Mouse (Mus musculus) right cerebral cortex, adult 18-20 months (tissue): ENCODE results near the gene Add1.
A peak's percentile ranks its signal among the peaks of the same experiment; 100 is the strongest.

Experiments used
- DNase-seq: peaks from one replicate; pipeline ENCODE4 v3.0.0; 2022; ENCODE audit warnings: mixed read lengths

Add1 gene

DNA sequence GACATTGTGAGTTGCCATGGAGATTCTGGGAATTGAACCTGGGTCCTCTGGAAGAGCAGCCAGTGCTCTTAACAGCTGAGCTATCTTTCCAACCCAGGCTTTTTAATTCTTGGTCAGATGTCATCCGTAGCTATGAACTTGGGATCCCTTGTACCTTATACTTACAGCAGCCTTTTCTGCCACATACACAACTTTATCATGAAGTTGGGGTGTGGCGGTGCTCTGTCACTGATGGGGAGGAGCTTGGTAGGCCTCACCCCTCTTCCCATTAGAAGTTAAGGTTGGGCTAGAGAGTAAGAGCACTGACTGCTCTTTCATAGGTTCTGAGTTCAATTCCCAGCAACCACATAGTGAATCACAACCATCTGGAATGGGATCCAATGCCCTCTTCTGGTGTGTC, 59.5 kb downstream of the Add1 start:
- DNase-seq = no peak

DNA sequence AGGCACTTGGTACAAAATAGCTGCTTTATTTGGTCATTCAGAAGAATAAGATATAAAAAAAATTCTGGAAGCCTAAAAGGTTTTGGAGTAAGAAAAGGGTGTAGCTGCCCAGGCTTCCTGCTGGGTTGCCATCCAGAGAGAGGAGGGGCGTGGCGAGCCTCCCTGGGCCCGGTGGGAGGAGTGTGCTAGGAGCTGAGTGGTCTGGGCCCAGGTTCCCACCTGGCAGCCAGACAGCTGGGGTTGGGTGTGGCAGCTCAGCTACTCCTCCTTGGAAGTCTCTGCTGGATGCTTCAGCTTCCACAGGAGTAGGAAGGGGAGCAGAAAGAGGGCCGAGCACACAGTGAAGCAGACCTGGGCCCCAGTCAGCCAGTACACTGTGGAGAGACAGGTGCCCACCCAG, 60.2 kb downstream of the Add1 start:
- no peak for DNase-seq

DNA sequence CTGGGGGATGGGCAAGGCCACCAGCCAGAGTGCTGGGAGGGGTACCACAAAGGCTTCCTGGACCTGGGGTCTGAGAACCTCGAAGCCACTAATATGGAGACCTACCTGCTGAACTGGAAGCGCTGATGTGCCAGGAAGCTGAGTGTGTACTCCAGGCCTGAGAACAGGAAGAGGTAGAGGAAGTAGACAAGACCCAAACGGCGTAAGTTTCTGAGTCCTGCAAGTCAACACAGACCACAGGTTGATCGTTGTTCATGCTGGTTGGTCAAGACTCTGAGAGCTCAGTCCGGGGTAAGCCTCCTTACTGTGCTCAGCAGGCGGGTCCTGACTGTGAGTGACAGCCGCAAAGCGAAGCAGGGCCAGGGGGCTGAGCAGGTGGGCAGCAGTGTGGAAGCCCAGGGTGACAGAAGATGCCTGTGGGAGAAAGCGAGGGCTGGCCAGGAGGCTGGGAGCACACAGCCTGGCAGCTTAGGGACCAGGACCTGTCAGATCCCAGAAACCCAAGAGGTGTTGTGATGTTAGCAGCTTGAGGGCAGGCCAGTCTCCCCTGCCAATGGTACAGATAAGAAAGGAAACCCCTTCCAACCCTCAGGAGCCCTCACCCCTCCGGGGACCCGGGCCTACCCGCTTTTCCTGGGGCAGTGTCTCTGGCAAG, 61.4 kb downstream of the Add1 start:
- DNase-seq = no peak

DNA sequence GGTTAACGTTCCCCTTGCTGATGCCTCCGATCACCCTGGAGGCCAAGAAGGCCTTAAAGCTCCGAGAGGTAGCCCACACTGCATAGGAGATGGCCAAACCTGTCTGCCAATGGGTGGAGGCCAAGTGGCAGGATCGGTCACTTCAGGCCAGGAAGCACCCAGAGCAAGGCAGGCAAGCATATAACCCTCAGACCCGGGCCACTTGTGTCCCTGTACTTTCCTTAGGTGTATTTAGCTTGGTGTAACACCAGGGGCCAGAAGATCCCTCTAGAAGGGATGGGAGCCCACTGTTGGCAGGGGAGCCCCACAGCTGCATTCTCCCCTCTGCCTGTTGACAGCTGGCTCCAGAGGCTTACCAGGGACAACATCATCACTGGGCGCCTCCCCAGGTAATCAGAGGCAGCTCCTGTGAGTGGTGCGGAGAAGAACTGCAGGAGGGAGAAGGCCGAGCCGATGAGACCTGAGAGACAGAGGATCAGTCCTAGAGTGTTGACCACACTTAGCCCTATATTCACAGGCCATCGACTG, 62.3 kb downstream of the Add1 start:
- DNase-seq = no peak

DNA sequence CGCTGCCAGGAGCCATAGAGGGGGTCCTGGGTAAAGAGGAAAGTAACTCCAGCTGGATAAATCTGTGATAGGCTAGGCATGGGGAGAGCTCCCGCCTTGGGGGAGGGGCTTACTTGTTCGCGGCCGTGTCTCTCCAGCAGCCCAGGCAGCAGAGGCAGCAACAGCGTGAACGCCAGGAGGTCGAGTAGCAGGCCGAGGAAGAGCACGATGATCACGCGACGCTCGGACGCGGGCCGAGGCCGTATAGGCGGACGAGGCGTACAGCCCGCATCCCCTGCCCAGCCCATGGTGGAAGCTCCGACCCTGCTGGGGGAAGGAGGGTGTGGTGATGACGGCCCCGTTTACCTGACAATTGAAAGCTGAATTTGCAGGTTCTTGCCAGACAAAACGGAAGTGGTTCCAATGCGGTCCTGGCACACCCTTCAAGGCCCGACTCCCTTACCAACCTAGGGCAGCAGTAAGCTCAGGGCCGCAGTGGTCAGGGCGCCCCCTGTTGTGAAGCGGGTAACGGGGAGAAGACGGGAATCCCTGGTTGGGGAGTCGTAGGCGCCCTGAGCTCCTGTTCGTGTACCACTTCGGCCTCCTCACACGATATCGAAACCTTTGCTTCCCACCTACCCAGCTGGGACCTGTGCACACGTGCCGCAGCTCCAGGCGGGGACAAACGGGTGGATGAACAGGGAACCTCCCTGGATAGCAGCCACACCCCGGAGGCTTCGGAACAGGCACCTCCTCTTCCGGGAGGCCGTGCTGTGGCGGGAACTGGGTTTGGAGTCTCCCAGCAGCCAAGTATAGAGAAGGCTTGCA, 63.2 kb downstream of the Add1 start, which contains the start of gene Mfsd10:
TSS of gene Mfsd10 (minus strand) at position 732 of the 807 bp plus-strand sequence.
- DNase-seq = peak; percentile 88

DNA sequence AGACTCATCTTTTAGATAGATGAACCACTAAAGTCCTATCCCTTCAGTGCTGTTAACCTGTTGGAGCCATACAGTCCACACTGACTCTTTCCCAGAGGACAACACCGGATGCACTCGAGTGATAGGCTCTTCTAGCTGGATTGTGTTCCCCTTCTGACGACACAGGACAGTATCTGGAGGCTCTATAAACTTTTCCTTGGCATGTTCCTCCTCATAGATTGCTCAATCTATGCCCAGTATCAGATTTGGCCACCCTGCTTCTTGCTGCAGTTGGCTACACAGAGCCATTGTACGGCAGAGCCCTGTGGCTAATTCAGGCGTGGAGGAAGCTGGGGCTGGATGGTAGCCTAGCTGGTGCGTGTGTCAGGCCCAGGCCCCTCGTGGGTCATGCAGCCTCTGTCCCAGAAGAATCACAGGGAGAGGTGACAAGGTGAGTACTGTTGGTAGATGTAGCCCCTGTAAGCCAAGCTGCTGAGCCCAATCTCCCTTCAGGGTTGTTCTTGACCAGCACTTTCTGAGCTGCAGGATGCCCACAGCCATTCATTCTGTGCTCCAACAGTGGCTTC, 64.2 kb downstream of the Add1 start:
- no peak for DNase-seq

DNA sequence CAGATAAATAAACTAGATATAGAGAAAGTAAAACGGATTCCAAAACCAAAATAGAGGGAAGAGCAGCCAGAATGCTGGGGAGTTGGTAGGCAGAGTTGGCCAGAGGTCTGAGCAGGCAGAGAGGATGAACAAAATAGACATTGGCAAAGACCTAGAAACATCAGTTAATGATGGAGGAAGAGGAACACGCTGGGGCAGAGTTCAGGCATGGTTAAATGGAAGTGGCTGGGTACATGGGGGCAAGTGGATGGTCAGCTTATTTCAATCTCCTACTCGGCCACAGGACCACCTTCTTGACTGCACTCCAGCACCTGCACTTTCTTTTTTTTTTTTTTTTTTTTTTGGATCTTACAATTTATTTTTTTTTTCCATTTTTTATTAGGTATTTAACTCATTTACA, 68.5 kb downstream of the Add1 start:
- no peak for DNase-seq

DNA sequence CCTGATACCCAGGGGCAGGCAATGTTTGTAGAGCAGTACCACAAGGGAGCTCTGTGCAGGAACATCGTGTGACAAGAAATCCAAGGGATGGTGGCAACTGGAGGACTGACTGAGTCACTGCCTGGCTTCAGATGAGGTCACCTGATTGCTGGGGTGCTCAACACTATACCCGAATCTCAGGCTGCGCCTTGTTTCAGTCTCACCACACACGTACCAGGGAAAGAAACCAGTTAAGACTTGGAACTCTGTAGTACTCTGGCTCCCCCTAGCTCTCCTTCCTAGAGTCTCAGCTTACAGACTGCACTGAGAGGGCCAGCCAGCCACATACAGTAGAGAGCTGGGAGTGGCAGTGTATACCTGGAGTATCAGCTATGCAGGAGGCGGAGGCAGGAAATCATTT, 69.5 kb downstream of the Add1 start:
- DNase-seq = peak; percentile 78

DNA sequence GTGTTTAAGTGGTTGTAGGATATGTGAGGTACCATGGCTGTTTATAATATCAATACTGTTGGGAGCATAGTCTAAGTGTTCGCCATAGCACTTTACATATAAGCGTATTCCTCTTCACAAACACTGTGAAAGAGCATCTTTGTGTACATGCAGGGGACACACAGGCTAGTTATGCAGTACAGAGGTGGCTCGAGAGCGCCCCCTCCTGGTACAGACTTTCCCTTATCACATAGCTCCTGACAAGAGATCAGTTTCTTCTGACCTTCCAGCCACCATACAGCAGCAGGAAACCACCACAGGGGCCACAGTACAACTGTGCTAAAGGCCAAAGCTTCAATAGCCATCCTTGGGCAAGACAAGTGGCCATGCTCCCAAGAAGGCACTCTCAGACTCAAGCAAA, 74.1 kb downstream of the Add1 start:
- DNase-seq = peak; percentile 64

DNA sequence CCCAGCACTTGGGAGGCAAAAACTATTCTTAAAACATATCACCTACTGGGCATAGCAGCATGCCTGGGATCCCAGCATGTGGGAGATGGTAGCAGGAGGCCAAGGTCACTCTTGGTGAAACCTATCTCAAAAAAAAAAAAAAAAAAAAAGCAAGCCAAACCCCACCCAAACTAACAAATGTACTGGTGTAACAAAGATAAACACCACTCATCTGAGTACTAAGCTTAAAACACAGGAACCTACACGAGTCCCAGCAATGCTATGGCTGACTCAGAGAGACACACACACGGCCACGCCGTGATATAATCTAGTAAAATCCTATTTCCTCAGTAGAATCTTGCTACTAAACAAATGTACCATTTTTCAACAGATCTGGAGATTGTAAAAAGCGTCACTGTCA, 79.5 kb downstream of the Add1 start:
- DNase-seq = no peak

DNA sequence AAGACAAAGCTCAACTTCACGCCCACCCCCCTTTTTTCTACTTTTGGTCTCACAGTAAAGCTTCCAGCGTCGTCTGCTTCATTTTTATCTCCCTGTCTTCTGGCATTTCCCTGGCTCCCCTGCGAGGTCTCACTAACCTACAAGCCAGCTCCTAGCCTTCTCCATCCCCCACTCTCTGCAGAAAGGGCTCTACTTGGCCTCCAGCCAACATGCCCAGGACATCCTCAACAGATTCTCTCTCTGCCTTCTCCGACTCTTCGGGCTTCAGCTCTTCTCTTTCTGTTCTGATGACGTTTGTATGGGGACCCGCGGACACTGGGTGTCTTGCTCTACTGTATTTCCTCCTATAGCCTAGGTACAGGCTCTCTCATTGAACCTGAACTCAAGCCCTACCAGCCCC, 81.4 kb downstream of the Add1 start:
- DNase-seq = no peak

DNA sequence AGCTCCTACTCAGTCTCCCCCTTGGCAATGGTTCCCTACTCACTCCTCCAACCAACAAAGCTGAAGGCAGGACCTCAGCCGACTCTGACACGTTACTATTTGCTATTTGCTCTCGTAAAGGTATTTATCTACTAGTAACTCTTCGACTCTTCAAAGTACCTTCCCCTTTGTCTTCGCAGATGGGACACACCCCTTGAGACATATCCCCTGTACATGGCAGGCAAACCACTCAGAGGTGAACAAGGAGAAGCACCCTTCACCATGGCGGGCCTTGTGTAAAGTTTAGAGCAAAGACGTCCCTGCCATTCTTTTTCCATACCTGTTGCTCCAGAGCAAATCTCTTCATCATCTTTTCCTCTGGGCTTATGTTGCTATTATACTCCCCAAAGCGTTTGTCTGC, 84.1 kb downstream of the Add1 start:
- no peak for DNase-seq

DNA sequence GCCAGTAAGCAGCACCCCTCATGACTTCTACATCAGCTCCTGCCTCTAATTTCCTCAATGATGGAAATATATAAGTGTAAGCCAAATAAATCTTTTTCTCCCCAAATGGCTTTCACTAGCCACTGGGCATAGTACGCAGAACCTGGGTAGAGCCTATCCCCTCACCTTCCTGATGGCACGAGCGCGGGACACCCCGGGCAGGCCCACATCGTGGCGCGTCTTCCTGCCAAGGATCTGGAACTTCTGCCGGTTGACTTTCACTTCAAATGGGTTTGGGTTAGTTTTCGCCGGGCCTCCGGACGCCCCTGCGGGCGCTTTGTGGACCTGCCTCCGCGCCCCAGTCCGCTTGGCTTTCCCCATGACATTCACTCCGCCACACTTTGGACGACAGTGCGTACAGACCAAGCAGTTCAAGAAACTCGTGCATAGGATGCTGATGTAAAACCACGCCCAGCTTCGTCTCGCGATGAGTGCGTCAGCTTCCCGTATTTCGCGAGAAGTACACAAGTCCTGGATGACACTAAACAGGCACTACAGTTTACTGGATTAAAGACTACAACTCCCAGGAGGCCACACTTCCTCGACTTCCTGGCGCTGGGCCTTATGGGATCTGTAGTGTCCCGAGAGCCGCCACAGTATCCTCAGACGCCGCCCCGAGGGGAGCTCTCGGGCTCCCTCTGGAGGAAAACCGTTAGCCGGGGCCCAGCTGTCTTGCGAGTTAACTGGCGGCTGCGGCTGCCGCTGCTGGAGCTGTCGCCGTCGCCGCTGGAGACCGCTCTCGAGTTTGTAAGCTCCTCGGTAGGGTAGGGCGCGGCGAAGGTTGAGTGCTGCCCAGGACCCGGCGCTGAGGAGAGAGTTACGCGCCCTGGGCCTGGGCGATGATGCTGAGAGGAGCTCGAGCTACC, 86.5 kb downstream of the Add1 start, which contains the start of the genes Nop14 and Grk4:
TSS of gene Nop14 (minus strand) at position 463 of the 905 bp plus-strand sequence.
TSS of gene Grk4 (plus strand) at position 694 of the 905 bp plus-strand sequence.
- DNase-seq = peak; percentile 100

DNA sequence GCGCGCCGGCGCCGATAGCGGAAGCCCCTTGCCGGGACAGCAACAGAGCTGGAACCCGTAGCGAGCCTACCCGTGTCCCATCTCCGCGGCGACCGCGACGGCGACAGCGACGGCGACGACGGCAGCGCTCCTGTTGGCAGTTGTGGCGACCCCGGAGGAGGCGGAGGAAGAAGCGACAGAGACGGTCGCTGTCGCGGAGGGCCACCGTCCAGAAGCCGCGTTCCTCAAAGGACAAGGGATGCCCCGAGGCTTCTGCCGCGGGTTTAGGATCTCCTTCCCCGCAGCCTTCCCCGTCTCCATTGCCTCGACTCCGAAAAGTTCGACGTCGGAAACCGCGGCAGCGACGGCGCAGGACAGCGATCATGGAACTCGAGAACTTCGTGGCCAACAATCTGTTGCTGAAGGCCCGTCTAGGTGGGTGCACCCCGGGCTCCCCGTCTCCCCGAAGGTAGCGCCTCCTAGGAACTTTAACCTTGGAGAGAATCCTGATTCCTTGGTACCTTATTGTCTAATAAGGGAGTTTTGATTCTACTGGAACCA, 87.2 kb downstream of the Add1 start:
- DNase-seq = no peak

DNA sequence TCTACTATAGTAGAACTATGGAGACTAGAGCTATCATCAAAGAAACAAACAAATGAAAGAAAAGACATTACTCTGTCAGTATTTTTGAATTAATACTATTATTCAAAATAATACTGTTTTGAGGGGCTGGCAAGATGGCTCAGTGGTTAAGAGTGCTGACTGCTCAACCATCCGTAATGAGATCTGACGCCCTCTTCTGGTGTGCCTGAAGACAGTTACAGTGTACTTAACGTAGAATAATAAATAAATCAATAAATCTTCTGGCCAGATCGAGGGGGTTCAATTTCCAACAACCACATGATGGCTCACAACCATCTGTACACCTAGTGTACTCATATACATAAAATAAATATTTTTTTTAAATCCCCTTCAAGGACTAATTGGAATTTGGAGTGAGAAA, 88.4 kb downstream of the Add1 start:
- no peak for DNase-seq

DNA sequence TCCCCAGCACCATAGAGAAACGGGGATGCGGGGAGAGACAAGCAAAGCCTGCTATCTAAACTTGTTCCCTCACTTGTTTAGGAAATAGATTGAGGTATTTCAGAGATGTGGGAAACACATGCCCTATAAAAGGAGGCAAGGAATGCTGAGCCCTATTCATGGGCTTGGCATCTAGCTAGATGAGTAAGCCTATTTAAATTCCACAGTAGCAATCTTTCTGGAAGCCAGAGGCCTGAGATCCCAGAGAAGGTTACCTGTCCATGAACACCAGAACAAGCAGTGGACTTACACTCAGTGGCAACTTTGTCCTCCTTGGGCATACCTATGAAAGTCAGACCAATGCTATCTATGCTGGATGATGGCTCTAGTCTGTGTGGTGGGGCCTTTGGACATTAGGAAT, 89.8 kb downstream of the Add1 start:
- DNase-seq = no peak

DNA sequence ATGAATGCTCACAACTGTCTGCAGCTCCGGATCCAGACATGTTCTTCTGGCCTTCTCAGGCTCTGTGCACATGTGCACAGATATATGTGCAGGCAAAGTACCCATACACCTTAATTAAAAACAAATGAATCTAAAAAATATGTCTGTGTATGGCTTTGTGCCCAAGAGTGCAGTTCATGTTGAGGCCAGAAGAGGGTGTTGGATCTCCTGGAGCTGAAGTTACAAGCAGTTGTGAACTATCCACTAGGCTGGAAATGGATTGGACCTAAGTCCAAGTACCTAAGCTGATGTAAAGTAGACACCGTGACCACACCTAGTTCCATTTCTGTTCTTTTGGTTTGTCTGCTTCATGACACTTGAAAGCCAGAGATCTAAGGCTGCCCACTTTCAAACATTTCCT, 96.0 kb downstream of the Add1 start:
- no peak for DNase-seq

DNA sequence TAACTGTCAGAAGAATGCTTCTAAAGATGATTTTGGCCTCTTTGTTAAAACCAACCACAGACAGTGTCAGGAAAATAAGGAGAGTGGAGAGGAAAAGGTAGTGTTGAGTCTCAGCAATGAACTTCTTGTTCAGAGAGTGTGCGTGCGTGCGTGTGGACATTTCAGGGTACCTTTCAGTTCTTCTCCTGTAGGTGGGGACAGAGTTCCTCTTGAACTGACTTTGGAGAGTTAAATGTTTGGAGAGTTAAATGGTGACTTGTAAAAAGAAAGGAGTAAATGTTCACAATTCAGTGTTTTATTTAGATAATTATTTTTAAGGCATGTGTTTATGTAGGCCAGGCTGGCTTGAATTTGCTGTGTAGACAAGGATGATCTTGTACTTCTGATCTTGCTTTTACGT, 96.8 kb downstream of the Add1 start:
- DNase-seq = no peak
